Mouse (Mus musculus) spleen, adult 10 weeks (tissue): ENCODE data around the gene Igf2bp1. TPM values are rescaled to one million over a fixed set of nuclear protein-coding genes. Genes with fewer than 3 reads are reported as not detected.

Source experiments
- polyA plus RNA-seq: library from polyadenylated mRNA; stranded (reverse); fragments of 350-450 nt; fragmentation: Illumina TruSeq; extraction: RNeasy Lipid Tissue Mini Kit (QIAGEN cat#74804); gene quantifications from one replicate; pipeline ENCODE4 v1.2.3, GENCODE M21; 2015; ENCODE audit warnings: low replicate concordance; ENCODE audit not compliant: insufficient read depth

Igf2bp1 gene
- not detected for polyA plus RNA-seq

DNA sequence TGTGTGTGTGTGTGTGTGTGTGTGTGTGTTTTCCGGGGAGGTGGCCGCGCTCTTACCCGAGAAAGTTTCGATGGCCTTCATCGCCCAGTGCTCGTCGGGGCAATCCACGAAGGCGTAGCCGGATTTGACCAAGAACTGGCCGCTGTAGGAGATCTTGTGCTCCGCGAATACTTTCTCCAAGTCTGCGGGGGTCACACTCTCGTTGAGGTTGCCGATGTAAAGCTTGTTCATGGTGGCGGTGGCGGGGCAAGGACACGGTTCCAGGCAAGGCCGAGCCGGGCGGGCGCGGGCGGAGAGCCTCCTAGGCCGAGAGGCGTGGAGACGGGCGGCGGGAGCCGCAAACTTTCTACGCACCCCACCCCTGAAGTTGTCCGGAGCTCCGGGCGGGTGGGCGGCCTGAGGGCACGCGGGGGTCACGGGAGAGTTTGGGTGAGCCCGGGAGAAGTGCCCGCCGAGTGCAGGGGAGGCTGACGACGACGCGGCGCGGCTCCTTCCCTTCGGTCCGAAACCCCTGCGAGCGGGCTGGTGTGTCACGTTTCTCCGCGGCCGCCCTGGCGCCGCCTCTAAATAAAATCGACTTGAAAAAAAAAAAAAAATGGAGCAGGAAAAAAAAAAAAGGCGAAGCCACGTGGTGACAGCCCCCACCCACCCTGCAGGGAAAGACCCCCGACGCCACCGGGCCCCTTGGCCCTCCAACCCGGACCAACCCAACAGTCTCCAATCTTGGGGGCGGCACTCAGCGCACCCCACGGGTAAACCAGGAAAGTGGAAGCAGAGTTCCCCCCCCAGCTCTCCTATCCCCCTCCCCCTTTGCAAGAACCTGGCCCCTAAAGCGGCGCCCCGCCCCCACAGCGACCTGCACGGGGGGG lies at the start of gene Igf2bp1:
Gene Igf2bp1 (minus strand): TSS at position 538 of the 869 bp plus-strand sequence.

DNA sequence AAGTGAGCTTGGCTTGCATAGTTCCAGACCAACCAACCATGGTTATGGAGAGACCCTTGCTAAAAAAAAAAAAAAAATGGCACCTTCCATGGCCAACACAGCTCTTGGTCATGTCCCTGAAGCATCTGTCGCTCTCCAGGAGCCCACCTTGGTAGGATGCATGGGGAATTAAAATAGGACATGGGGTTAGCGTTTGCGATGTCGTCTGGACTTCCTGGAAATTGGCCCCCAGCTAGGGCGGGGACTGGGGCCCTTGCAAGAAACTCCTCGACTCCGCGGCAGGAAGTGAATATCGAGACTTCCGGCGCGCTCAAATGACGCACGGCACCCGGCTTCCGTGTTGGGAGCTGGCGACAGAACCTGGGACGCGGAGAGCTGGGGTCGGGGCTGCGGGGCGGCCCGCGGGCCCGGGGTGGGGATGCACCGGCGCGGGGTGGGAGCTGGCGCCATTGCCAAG lies 28.9 kb upstream of the Igf2bp1 start, which contains the start of gene Snf8:
Gene Snf8 (plus strand): TSS at position 290 of the 457 bp plus-strand sequence.

DNA sequence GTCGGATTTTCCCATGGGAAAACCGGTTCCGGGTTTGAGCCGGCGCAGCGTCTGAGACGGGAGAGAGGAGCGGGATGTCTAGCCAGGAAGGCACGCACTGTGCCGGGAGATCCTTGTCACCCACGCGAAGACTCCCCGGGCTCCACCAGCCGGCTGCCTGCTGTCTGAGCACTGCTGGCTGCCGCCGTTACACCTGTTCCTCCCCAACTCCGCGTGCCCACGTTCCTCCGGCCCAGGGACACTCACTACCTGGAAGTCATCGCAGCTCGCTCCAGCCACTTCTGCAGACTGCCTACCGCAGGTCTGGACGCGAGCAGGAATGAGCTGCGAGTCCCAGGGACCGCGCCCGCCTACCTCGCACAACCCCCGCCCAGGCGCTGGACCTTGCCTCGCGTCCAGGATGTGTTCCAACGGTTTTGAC lies 91.2 kb downstream of the Igf2bp1 start, which contains the start of gene B4galnt2:
Gene B4galnt2 (minus strand): TSS at position 321 of the 421 bp plus-strand sequence.

Other genes starting within 250 kb of the Igf2bp1 start
- 4.2 TPM for gene Phospho1, start 181.4 kb downstream of the Igf2bp1 start, polyA plus RNA-seq
- gene Gngt2, start 168.7 kb downstream of the Igf2bp1 start, polyA plus RNA-seq: 219 TPM
- gene Abi3, start 163.5 kb downstream of the Igf2bp1 start, polyA plus RNA-seq: 23.2 TPM
- gene B4galnt2, start 91.0 kb downstream of the Igf2bp1 start, polyA plus RNA-seq: 0.62 TPM
- not detected for gene Gip, start 18.6 kb upstream of the Igf2bp1 start, polyA plus RNA-seq
- 81.8 TPM for gene Snf8, start 28.9 kb upstream of the Igf2bp1 start, polyA plus RNA-seq
- 56.3 TPM for gene Ube2z, start 59.4 kb upstream of the Igf2bp1 start, polyA plus RNA-seq
- 55.6 TPM for gene Atp5g1, start 69.7 kb upstream of the Igf2bp1 start, polyA plus RNA-seq
- not detected for gene Calcoco2, start 106.0 kb upstream of the Igf2bp1 start, polyA plus RNA-seq
- gene Ttll6, start 127.8 kb upstream of the Igf2bp1 start, polyA plus RNA-seq: not detected
- not detected for gene Hoxb13, start 188.4 kb upstream of the Igf2bp1 start, polyA plus RNA-seq